ENCODE assay signal across 7 mouse cellular contexts in the genomic region with DNA sequence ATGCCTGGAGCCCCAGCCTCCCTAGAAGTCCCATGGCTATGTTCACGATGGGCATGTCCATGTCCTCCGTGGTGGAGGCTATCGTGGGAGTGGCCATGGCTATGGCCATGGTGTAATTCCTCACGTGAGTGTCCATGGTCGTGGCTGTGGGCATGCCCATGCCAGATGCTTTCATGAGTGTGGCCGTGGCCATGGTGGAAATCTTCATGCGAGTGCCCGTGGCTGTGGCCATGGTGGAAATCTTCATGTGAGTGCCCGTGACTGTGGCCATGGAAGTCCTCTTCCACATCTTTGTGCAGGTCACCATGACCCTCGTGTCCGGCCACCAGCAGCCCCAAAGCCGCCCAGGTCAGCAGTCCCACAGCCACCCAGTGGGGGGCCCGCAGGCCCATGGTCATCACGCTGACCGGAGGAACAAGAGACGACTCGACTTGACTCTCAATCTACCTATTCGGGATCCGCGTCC. TPM values are rescaled to one million over a fixed set of nuclear protein-coding genes. Genes with fewer than 3 reads are reported as not detected.
DNase-seq lines count a peak whose midpoint lies in the region; ATAC-seq and TF ChIP-seq lines count a peak whose summit lies in the region.

No protein-coding gene starts in this region.

- peaks cover 34% of the 10 kb centered on the region for H3K4me1 ChIP-seq in bone marrow macrophage, adult 2 months (ENCODE audit: control insufficient read depth, insufficient read depth, low read length)
- H3K4me1 ChIP-seq in forebrain, embryonic 15.5 days: peaks cover 67% of the 10 kb centered on the region
- H3K4me1 ChIP-seq in liver, embryonic 16.5 days (ENCODE audit: control insufficient read depth, low read depth, low read length): peaks cover 56% of the 10 kb centered on the region

- peaks cover 34% of the 10 kb centered on the region for H3K36me3 ChIP-seq in forebrain, embryonic 15.5 days
- peaks cover 18% of the 10 kb centered on the region; the same call in 1 of the 2 replicates for H3K36me3 ChIP-seq in liver, embryonic 16.5 days (ENCODE audit: control insufficient read depth, insufficient read depth)

- peak overlapping the region; percentile 82 for H3K4me3 ChIP-seq in left cerebral cortex, adult 2 months
- peak overlapping the region; percentile 82 for H3K4me3 ChIP-seq in bone marrow macrophage, adult 2 months (ENCODE audit: insufficient read depth, low read length)
- peak overlapping the region; percentile 85 for H3K4me3 ChIP-seq in forebrain, embryonic 15.5 days
- peak overlapping the region; percentile 97 for H3K4me3 ChIP-seq in liver, embryonic 16.5 days (ENCODE audit: low read depth, low read length)

- WGBS in forebrain, embryonic 15.5 days: 5% methylated on average over 20 of the region's 20 CpGs
- WGBS in liver, embryonic 16.5 days (ENCODE audit: insufficient replicate concordance): 4% methylated on average over 20 of the region's 20 CpGs

- no peak for TF ChIP-seq POLR2A in bone marrow macrophage, adult 2 months (IDR thresholded peaks at IDR 0.05; ENCODE audit: borderline replicate concordance, low read depth, low read length)

- no peak for DNase-seq in left cerebral cortex, adult 2 months (ENCODE audit: extremely low spot score in 1 of 2, low spot score in 2 of 2)
- DNase-seq in left cerebral cortex, adult 18-20 months (ENCODE audit: low spot score in 2 of 2): no peak
- DNase-seq in spleen, postnatal 14 days (ENCODE audit: low spot score in 2 of 2): no peak

- TF ChIP-seq CTCF in left cerebral cortex, adult 2 months (IDR thresholded peaks at IDR 0.05): no peak; the same call in none of the 2 replicates
- no peak for TF ChIP-seq CTCF in bone marrow macrophage, adult 2 months (IDR thresholded peaks at IDR 0.05; ENCODE audit: low read depth, low read length)

- peak overlapping the region; percentile 88 for H3K9ac ChIP-seq in forebrain, embryonic 15.5 days (replicated peaks)
- H3K9ac ChIP-seq in liver, embryonic 16.5 days (ENCODE audit: low read depth, low read length): peak overlapping the region; percentile 97

- peak overlapping the region; percentile 98 for H3K27ac ChIP-seq in left cerebral cortex, adult 2 months
- peak overlapping the region; percentile 75 for H3K27ac ChIP-seq in bone marrow macrophage, adult 2 months (ENCODE audit: insufficient read depth, low read depth, low read length)
- H3K27ac ChIP-seq in forebrain, embryonic 15.5 days (replicated peaks): peak overlapping the region; percentile 98
- H3K27ac ChIP-seq in liver, embryonic 16.5 days (ENCODE audit: low read length): peak overlapping the region; percentile 97

- ATAC-seq in forebrain, embryonic 15.5 days (replicated peaks): no peak
- ATAC-seq in liver, embryonic 16.5 days (ENCODE audit: low read depth): no peak
- ATAC-seq in CD4-positive, CD25-positive, alpha-beta regulatory T cell, adult 4 months: no peak

- intact Hi-C loops in left cerebral cortex, adult 2 months (cut with DNase I): loop anchor here (5.0 kb wide), 1 partner anchor 561 kb away; the partner anchor contains the start of gene Pbx2

- no peaks in the 10 kb centered on the region for H3K9me3 ChIP-seq in forebrain, embryonic 15.5 days
- no peaks in the 10 kb centered on the region for H3K9me3 ChIP-seq in liver, embryonic 16.5 days (replicated peaks; ENCODE audit: control insufficient read depth, low read length)

- no peaks in the 10 kb centered on the region for H3K27me3 ChIP-seq in forebrain, embryonic 15.5 days
- H3K27me3 ChIP-seq in liver, embryonic 16.5 days (ENCODE audit: control insufficient read depth, insufficient read depth, low read depth, low read length): no peaks in the 10 kb centered on the region

- H3K4me2 ChIP-seq in forebrain, embryonic 15.5 days (replicated peaks): peak overlapping the region; percentile 94
- H3K4me2 ChIP-seq in liver, embryonic 16.5 days (ENCODE audit: low read depth, low read length): peak overlapping the region; percentile 75

RNA-seq across cellular contexts. Expression of gene Slc39a7, which starts 0.6 kb away (rescaled TPM):
- 100 to 1,000 TPM in 1 of 2 experiments, 10 to 100 TPM in 1; 98.6 to 104 TPM for total RNA-seq in left cerebral cortex, adult 2 months (2021)
- 100 to 1,000 TPM in 1 of 2 experiments, 10 to 100 TPM in 1; 96.1 to 101 TPM for total RNA-seq in left cerebral cortex, adult 18-20 months (2021)
- 62.3 and 70.1 TPM in 2 replicates for polyA plus RNA-seq in bone marrow macrophage, adult 2 months (2012; ENCODE audit: insufficient read depth, insufficient read length, missing spikeins)
- polyA plus RNA-seq in forebrain, embryonic 15.5 days (2015; fragmentation: Nextera tagmentation; extraction: Ambion mirVana): 148 and 156 TPM in 2 replicates
- 58.8 and 59.8 TPM in 2 replicates for polyA plus RNA-seq in liver, embryonic 16.5 days (2015; fragmentation: Nextera tagmentation; extraction: Ambion mirVana)
- polyA plus RNA-seq in CD4-positive, CD25-positive, alpha-beta regulatory T cell, adult 4 months (2017; shearing (Covaris generic)): 10 to 100 TPM; 53.0 to 92.6 TPM

RNA-seq across cellular contexts. Expression of gene Rxrb, which starts 0.7 kb away (rescaled TPM):
- 10 to 100 TPM; 84.7 to 86.2 TPM for total RNA-seq in left cerebral cortex, adult 2 months (2021)
- 10 to 100 TPM; 80.6 to 84.1 TPM for total RNA-seq in left cerebral cortex, adult 18-20 months (2021)
- polyA plus RNA-seq in bone marrow macrophage, adult 2 months (2012; ENCODE audit: insufficient read depth, insufficient read length, missing spikeins): 50.2 and 51.9 TPM in 2 replicates
- polyA plus RNA-seq in forebrain, embryonic 15.5 days (2015; fragmentation: Nextera tagmentation; extraction: Ambion mirVana): 58.2 and 64.5 TPM in 2 replicates
- polyA plus RNA-seq in liver, embryonic 16.5 days (2015; fragmentation: Nextera tagmentation; extraction: Ambion mirVana): 14.7 and 15.7 TPM in 2 replicates
- 10 to 100 TPM; 11.2 to 12.5 TPM for polyA plus RNA-seq in CD4-positive, CD25-positive, alpha-beta regulatory T cell, adult 4 months (2017; shearing (Covaris generic))

RNA-seq across cellular contexts. Expression of gene H2-Ke6, which starts 3.0 kb away (rescaled TPM):
- total RNA-seq in left cerebral cortex, adult 2 months (2021): 10 to 100 TPM; 34.4 to 41.2 TPM
- total RNA-seq in left cerebral cortex, adult 18-20 months (2021): 10 to 100 TPM; 39.3 to 43.2 TPM
- polyA plus RNA-seq in bone marrow macrophage, adult 2 months (2012; ENCODE audit: insufficient read depth, insufficient read length, missing spikeins): 64.2 and 78.0 TPM in 2 replicates
- 64.4 and 74.3 TPM in 2 replicates for polyA plus RNA-seq in forebrain, embryonic 15.5 days (2015; fragmentation: Nextera tagmentation; extraction: Ambion mirVana)
- polyA plus RNA-seq in liver, embryonic 16.5 days (2015; fragmentation: Nextera tagmentation; extraction: Ambion mirVana): 30.1 and 32.2 TPM in 2 replicates
- polyA plus RNA-seq in CD4-positive, CD25-positive, alpha-beta regulatory T cell, adult 4 months (2017; shearing (Covaris generic)): 10 to 100 TPM; 20.9 to 21.4 TPM

RNA-seq across cellular contexts. Expression of gene Ring1, which starts 6.4 kb away (rescaled TPM):
- total RNA-seq in left cerebral cortex, adult 2 months (2021): 10 to 100 TPM; 34.8 to 44.9 TPM
- total RNA-seq in left cerebral cortex, adult 18-20 months (2021): 10 to 100 TPM; 31.6 to 34.6 TPM
- 22.8 and 22.9 TPM in 2 replicates for polyA plus RNA-seq in bone marrow macrophage, adult 2 months (2012; ENCODE audit: insufficient read depth, insufficient read length, missing spikeins)
- 21.9 and 22.9 TPM in 2 replicates for polyA plus RNA-seq in forebrain, embryonic 15.5 days (2015; fragmentation: Nextera tagmentation; extraction: Ambion mirVana)
- polyA plus RNA-seq in liver, embryonic 16.5 days (2015; fragmentation: Nextera tagmentation; extraction: Ambion mirVana): 3.2 and 4.0 TPM in 2 replicates
- 1 to 10 TPM; 2.2 to 2.3 TPM for polyA plus RNA-seq in CD4-positive, CD25-positive, alpha-beta regulatory T cell, adult 4 months (2017; shearing (Covaris generic))

RNA-seq across cellular contexts. Expression of gene Col11a2, which starts 8.3 kb away (rescaled TPM):
- total RNA-seq in left cerebral cortex, adult 2 months (2021): 10 to 100 TPM; 11.3 to 15.2 TPM
- 10 to 100 TPM; 14.5 to 14.6 TPM for total RNA-seq in left cerebral cortex, adult 18-20 months (2021)
- polyA plus RNA-seq in bone marrow macrophage, adult 2 months (2012; ENCODE audit: insufficient read depth, insufficient read length, missing spikeins): 0.51 and 0.61 TPM in 2 replicates
- 2.0 and 2.1 TPM in 2 replicates for polyA plus RNA-seq in forebrain, embryonic 15.5 days (2015; fragmentation: Nextera tagmentation; extraction: Ambion mirVana)
- 0.26 and 0.27 TPM in 2 replicates for polyA plus RNA-seq in liver, embryonic 16.5 days (2015; fragmentation: Nextera tagmentation; extraction: Ambion mirVana)
- polyA plus RNA-seq in CD4-positive, CD25-positive, alpha-beta regulatory T cell, adult 4 months (2017; shearing (Covaris generic)): under 1 TPM; 0.15 to 0.42 TPM
